Mouse (Mus musculus) kidney, adult 2 months (tissue): ENCODE measurements around the gene Vdr.

Experiments
- CTCF ChIP-seq: fragments of 200-500 bp; conservative IDR thresholded peaks from 2 replicates; pipeline ENCODE4 v1.5.1; 2011; ENCODE audit warnings: low read depth, mild to moderate bottlenecking, control low read depth, low read length, moderate library complexity, mixed read lengths; ENCODE audit not compliant: insufficient read depth, insufficient read length
- POLR2A ChIP-seq: fragments of 200-500 bp; IDR thresholded peaks from one replicate; pipeline ENCODE4 v1.6.1; 2011; ENCODE audit warnings: low read depth, low read length, control low read depth

DNA sequence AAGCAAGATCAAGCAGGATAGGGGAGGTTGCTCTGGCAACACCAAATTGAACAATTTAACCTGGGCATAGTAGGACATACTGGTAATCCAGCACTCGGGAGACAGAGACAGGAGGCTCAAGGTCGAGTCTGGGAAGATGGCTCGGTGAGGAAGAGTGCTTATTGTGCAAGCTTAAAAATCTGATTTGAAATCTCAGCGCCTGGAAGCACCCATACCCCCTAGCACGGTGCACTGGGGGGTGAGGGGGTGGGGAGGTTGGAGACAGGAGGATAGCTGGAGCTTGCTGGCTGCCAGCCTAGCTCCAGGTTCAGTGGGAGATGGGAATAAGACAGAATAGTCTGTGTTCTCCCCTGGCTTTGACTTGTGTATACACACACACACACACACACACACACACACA lies 9.9 kb upstream of the Vdr start:
- TF ChIP-seq POLR2A (no peak), CTCF (no peak)
